9 mouse cellular contexts compared by ENCODE assay signal in the genomic region with DNA sequence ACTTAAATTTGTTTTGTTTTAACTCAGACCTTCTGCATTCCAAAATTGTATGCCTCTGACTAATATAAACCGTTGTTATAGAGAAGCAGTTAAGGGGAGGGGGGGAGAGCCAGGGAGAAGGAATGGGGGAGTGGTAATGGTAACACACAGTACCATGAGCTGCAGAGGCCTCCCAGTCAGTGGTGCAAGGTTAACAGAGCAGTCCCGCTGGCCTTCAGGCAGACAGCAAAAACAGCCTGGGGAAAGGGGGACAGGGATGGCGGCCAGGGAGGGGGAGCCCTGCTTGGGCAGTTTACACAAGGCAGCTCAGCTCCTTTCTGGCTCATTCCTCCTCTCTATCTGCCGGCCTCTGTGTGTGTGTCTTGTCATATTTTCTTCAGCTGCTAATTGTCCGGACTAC.
A peak's percentile ranks its signal among the peaks of the same experiment; 100 is the strongest.
DNase-seq lines count a peak whose midpoint lies in the region; ATAC-seq and TF ChIP-seq lines count a peak whose summit lies in the region.
"Had no signal": no experiment of that assay in that cellular context is flagged by ENCODE, and none has a peak within 500 bp of the region (broad histone marks: within the 10 kb centered on the region; RNA-seq: fewer than 3 reads in every experiment).

No protein-coding gene starts in this region.

- H3K27me3 ChIP-seq in midbrain, embryonic 10.5 days (ENCODE audit: low read depth, poor library complexity, severe bottlenecking) = peaks cover 39% of the 10 kb centered on the region
- H3K27me3 ChIP-seq in midbrain, embryonic 11.5 days (ENCODE audit: control insufficient read depth, insufficient read depth, low read length) = peaks cover 2% of the 10 kb centered on the region; the same call in 1 of the 2 replicates
- H3K27me3 ChIP-seq in heart, embryonic 15.5 days = no peaks in the 10 kb centered on the region
- H3K27me3 ChIP-seq in lung, embryonic 15.5 days = peaks cover 3% of the 10 kb centered on the region; the same call in 1 of the 2 replicates
- no peaks in the 10 kb centered on the region for H3K27me3 ChIP-seq in thymus, adult 2 months (ENCODE audit: control insufficient read depth, insufficient read depth, low read length)

- ATAC-seq in midbrain, embryonic 11.5 days (ENCODE audit: low FRiP score) = no peak; the same call in 1 of the 2 replicates
- 0 out of 2 replicates have a peak, but pooled peaks have one; percentile 50 for ATAC-seq in heart, embryonic 15.5 days (replicated peaks; ENCODE audit: insufficient number of reproducible peaks, insufficient read depth, low FRiP score, low read depth)
- peak; percentile 81 for ATAC-seq in lung, embryonic 15.5 days (ENCODE audit: borderline replicate concordance, extremely low read depth, low FRiP score, low TSS enrichment)
- no peak for ATAC-seq in erythroblast, adult 5-6 weeks (replicated peaks; ENCODE audit: low FRiP score, poor library complexity, severe bottlenecking)

- no peaks in the 10 kb centered on the region for H3K36me3 ChIP-seq in midbrain, embryonic 10.5 days
- no peaks in the 10 kb centered on the region for H3K36me3 ChIP-seq in midbrain, embryonic 11.5 days (ENCODE audit: control insufficient read depth, insufficient read depth, low read length)
- H3K36me3 ChIP-seq in heart, embryonic 15.5 days = no peaks in the 10 kb centered on the region
- no peaks in the 10 kb centered on the region for H3K36me3 ChIP-seq in lung, embryonic 15.5 days
- no peaks in the 10 kb centered on the region for H3K36me3 ChIP-seq in thymus, adult 2 months (ENCODE audit: control insufficient read depth, insufficient read depth, low read length)

- no peak overlapping the region for H3K4me2 ChIP-seq in midbrain, embryonic 11.5 days
- H3K4me2 ChIP-seq in heart, embryonic 15.5 days = no peak overlapping the region
- H3K4me2 ChIP-seq in lung, embryonic 15.5 days = no peak overlapping the region; the same call in 1 of the 2 replicates

- TF ChIP-seq POLR2A in brain, embryonic 14.5 days (IDR thresholded peaks at IDR 0.05; ENCODE audit: borderline replicate concordance, extremely low read depth, insufficient read depth, insufficient read length, poor library complexity, severe bottlenecking) = no peak
- TF ChIP-seq POLR2A in thymus, adult 2 months (IDR thresholded peaks at IDR 0.05; ENCODE audit: control insufficient read depth, extremely low read depth, insufficient read depth, low read length, poor library complexity) = no peak

- 17% methylated on average over 5 of the region's 5 CpGs for WGBS in midbrain, embryonic 10.5 days
- 16% methylated on average over 5 of the region's 5 CpGs for WGBS in midbrain, embryonic 11.5 days
- 22% methylated on average over 5 of the region's 5 CpGs for WGBS in heart, embryonic 15.5 days
- WGBS in lung, embryonic 15.5 days = 7% methylated on average over 5 of the region's 5 CpGs
- WGBS in thymus, adult 2 months = 76% methylated on average over 5 of the region's 5 CpGs

- peak; percentile 20 for DNase-seq in midbrain, embryonic 10.5 days (ENCODE audit: low spot score)
- no peak for DNase-seq in midbrain, embryonic 11.5 days (ENCODE audit: low spot score, missing footprints)
- DNase-seq in brain, embryonic 14.5 days (ENCODE audit: low read depth) = peak; percentile 59
- no peak for DNase-seq in spleen, postnatal 36 days (ENCODE audit: low spot score in 2 of 2)
- no peak for DNase-seq in thymus, adult 2 months

- peak overlapping the region; percentile 55; the same call in 1 of the 2 replicates for H3K27ac ChIP-seq in midbrain, embryonic 10.5 days (replicated peaks)
- no peak overlapping the region for H3K27ac ChIP-seq in midbrain, embryonic 11.5 days (ENCODE audit: low read depth, low read length)
- H3K27ac ChIP-seq in heart, embryonic 15.5 days = peak overlapping the region; percentile 28
- H3K27ac ChIP-seq in lung, embryonic 15.5 days = peak overlapping the region; percentile 49; the same call in 1 of the 2 replicates
- no peak overlapping the region for H3K27ac ChIP-seq in thymus, adult 2 months (ENCODE audit: control insufficient read depth, insufficient read depth, low read length)
- H3K27ac ChIP-seq: liver, embryonic 14.5 days had no signal

- no peak overlapping the region for H3K4me3 ChIP-seq in midbrain, embryonic 10.5 days
- H3K4me3 ChIP-seq in midbrain, embryonic 11.5 days (ENCODE audit: low read depth, low read length) = no peak overlapping the region
- no peak overlapping the region for H3K4me3 ChIP-seq in heart, embryonic 15.5 days
- no peak overlapping the region for H3K4me3 ChIP-seq in lung, embryonic 15.5 days
- no peak overlapping the region for H3K4me3 ChIP-seq in thymus, adult 2 months (ENCODE audit: control insufficient read depth, insufficient read depth, low read length)

- no peak overlapping the region for H3K9ac ChIP-seq in midbrain, embryonic 11.5 days (ENCODE audit: low read length)
- no peak overlapping the region for H3K9ac ChIP-seq in heart, embryonic 15.5 days
- H3K9ac ChIP-seq in lung, embryonic 15.5 days = no peak overlapping the region
- H3K9ac ChIP-seq: liver, embryonic 14.5 days had no signal

- no peaks in the 10 kb centered on the region for H3K9me3 ChIP-seq in midbrain, embryonic 10.5 days (replicated peaks)
- no peaks in the 10 kb centered on the region for H3K9me3 ChIP-seq in midbrain, embryonic 11.5 days (ENCODE audit: control insufficient read depth, low read length)
- no peaks in the 10 kb centered on the region for H3K9me3 ChIP-seq in heart, embryonic 15.5 days (replicated peaks)
- no peaks in the 10 kb centered on the region for H3K9me3 ChIP-seq in lung, embryonic 15.5 days

- H3K4me1 ChIP-seq in midbrain, embryonic 10.5 days = peaks cover 42% of the 10 kb centered on the region
- H3K4me1 ChIP-seq in midbrain, embryonic 11.5 days (ENCODE audit: control insufficient read depth, insufficient read depth, low read length) = peaks cover 23% of the 10 kb centered on the region
- H3K4me1 ChIP-seq in heart, embryonic 15.5 days (replicated peaks) = peaks cover 10% of the 10 kb centered on the region
- H3K4me1 ChIP-seq in lung, embryonic 15.5 days = peaks cover 10% of the 10 kb centered on the region
- H3K4me1 ChIP-seq in thymus, adult 2 months (replicated peaks; ENCODE audit: control insufficient read depth, insufficient read depth, low read length) = no peaks in the 10 kb centered on the region

- no peak for TF ChIP-seq CTCF in brain, embryonic 14.5 days (IDR thresholded peaks at IDR 0.05; ENCODE audit: borderline replicate concordance, extremely low read depth, insufficient read depth, insufficient read length)
- no peak for TF ChIP-seq CTCF in thymus, adult 2 months (IDR thresholded peaks at IDR 0.05; ENCODE audit: borderline replicate concordance, control insufficient read depth, extremely low read depth, insufficient read depth, low read length, poor library complexity)

Comparison
In these comparisons a context has a peak if more than half of its experiments do, and no peak if none do; other contexts are left out.
1. DNase-seq: peak in midbrain, embryonic 10.5 days (single experiment) and brain, embryonic 14.5 days (single experiment); none in midbrain, embryonic 11.5 days (single experiment), spleen, postnatal 36 days (0 of 2) and thymus, adult 2 months (single experiment).
2. H3K27ac ChIP-seq: peak in midbrain, embryonic 10.5 days (single experiment), heart, embryonic 15.5 days (single experiment) and lung, embryonic 15.5 days (single experiment); none in midbrain, embryonic 11.5 days (single experiment) and thymus, adult 2 months (single experiment).
3. ATAC-seq: peak in heart, embryonic 15.5 days (single experiment) and lung, embryonic 15.5 days (single experiment); none in midbrain, embryonic 11.5 days (single experiment) and erythroblast, adult 5-6 weeks (single experiment).